Mouse (Mus musculus): Measurements from ENCODE around the gene Usp19. TPM values are rescaled to one million over a fixed set of nuclear protein-coding genes. Genes with fewer than 3 reads are reported as not detected.

The Usp19 gene
- polyA plus RNA-seq, 1 experiment from 2014 or later = 91.9 TPM

Other genes starting within 250 kb of the Usp19 start
- 50.5 and 57.8 TPM in 2 replicates for gene Dag1, start 226.6 kb upstream of the Usp19 start, polyA plus RNA-seq (2015; fragmentation: Nextera tagmentation; extraction: Ambion mirVana)
- 118 TPM in 2 replicates for gene Nicn1, start 200.2 kb upstream of the Usp19 start, polyA plus RNA-seq (2015; fragmentation: Nextera tagmentation; extraction: Ambion mirVana)
- 33.6 and 35.5 TPM in 2 replicates for gene Amt, start 193.7 kb upstream of the Usp19 start, polyA plus RNA-seq (2015; fragmentation: Nextera tagmentation; extraction: Ambion mirVana)
- 288 and 306 TPM in 2 replicates for gene Rhoa, start 184.5 kb upstream of the Usp19 start, polyA plus RNA-seq (2015; fragmentation: Nextera tagmentation; extraction: Ambion mirVana)
- gene Tcta, start 184.4 kb upstream of the Usp19 start, polyA plus RNA-seq (2015; fragmentation: Nextera tagmentation; extraction: Ambion mirVana) = 52.6 and 57.5 TPM in 2 replicates
- gene Gpx1, start 151.7 kb upstream of the Usp19 start, polyA plus RNA-seq (2015; fragmentation: Nextera tagmentation; extraction: Ambion mirVana) = 474 and 511 TPM in 2 replicates
- gene Usp4, start 142.7 kb upstream of the Usp19 start, polyA plus RNA-seq (2015; fragmentation: Nextera tagmentation; extraction: Ambion mirVana) = 143 and 146 TPM in 2 replicates
- 2.1 and 2.2 TPM in 2 replicates for gene 1700102P08Rik, start 97.8 kb upstream of the Usp19 start, polyA plus RNA-seq (2015; fragmentation: Nextera tagmentation; extraction: Ambion mirVana)
- gene Ccdc36, start 62.1 kb upstream of the Usp19 start, polyA plus RNA-seq (2015; fragmentation: Nextera tagmentation; extraction: Ambion mirVana) = 1.3 and 1.7 TPM in 2 replicates
- gene BC048562, start 54.1 kb upstream of the Usp19 start, polyA plus RNA-seq (2015; fragmentation: Nextera tagmentation; extraction: Ambion mirVana) = not detected in 2 replicates
- gene Ccdc71, start 30.1 kb upstream of the Usp19 start, polyA plus RNA-seq (2015; fragmentation: Nextera tagmentation; extraction: Ambion mirVana) = 59.7 and 63.5 TPM in 2 replicates
- gene Klhdc8b, start 29.0 kb upstream of the Usp19 start, polyA plus RNA-seq (2015; fragmentation: Nextera tagmentation; extraction: Ambion mirVana) = 75.7 and 84.8 TPM in 2 replicates
- gene Lamb2, start 10.9 kb upstream of the Usp19 start, polyA plus RNA-seq (2015; fragmentation: Nextera tagmentation; extraction: Ambion mirVana) = 20.0 and 24.1 TPM in 2 replicates
- 70.2 and 70.5 TPM in 2 replicates for gene Qars, start 17.1 kb downstream of the Usp19 start, polyA plus RNA-seq (2015; fragmentation: Nextera tagmentation; extraction: Ambion mirVana)
- 141 and 146 TPM in 2 replicates for gene Qrich1, start 26.2 kb downstream of the Usp19 start, polyA plus RNA-seq (2015; fragmentation: Nextera tagmentation; extraction: Ambion mirVana)
- gene Impdh2, start 69.7 kb downstream of the Usp19 start, polyA plus RNA-seq (2015; fragmentation: Nextera tagmentation; extraction: Ambion mirVana) = 108 and 115 TPM in 2 replicates
- 73.7 and 79.2 TPM in 2 replicates for gene Ndufaf3, start 76.8 kb downstream of the Usp19 start, polyA plus RNA-seq (2015; fragmentation: Nextera tagmentation; extraction: Ambion mirVana)
- 321 and 345 TPM in 2 replicates for gene Dalrd3, start 79.3 kb downstream of the Usp19 start, polyA plus RNA-seq (2015; fragmentation: Nextera tagmentation; extraction: Ambion mirVana)
- 364 and 380 TPM in 2 replicates for gene Wdr6, start 88.1 kb downstream of the Usp19 start, polyA plus RNA-seq (2015; fragmentation: Nextera tagmentation; extraction: Ambion mirVana)
- 24.6 and 27.7 TPM in 2 replicates for gene P4htm, start 107.1 kb downstream of the Usp19 start, polyA plus RNA-seq (2015; fragmentation: Nextera tagmentation; extraction: Ambion mirVana)
- 53.6 and 54.0 TPM in 2 replicates for gene Arih2, start 158.8 kb downstream of the Usp19 start, polyA plus RNA-seq (2015; fragmentation: Nextera tagmentation; extraction: Ambion mirVana)
- 39.5 and 40.5 TPM in 2 replicates for gene Slc25a20, start 171.5 kb downstream of the Usp19 start, polyA plus RNA-seq (2015; fragmentation: Nextera tagmentation; extraction: Ambion mirVana)
- gene Prkar2a, start 198.7 kb downstream of the Usp19 start, polyA plus RNA-seq (2015; fragmentation: Nextera tagmentation; extraction: Ambion mirVana) = 49.3 and 54.0 TPM in 2 replicates

Measured in midbrain, embryonic 13.5 days (tissue).